Mouse (Mus musculus): ENCODE measurements around the gene Ipcef1.

The Ipcef1 gene

GRCm38 (mm10) chr10:7052315-7053017 lies at the start of gene Ipcef1:
Gene Ipcef1, minus strand, starts transcription at chr10:7052478.
- no peak for DNase-seq (ENCODE audit: low spot score in 2 of 2)

GRCm38 (mm10) chr10:7077971-7078370 lies 25.7 kb upstream of the Ipcef1 start:
- DNase-seq (ENCODE audit: low spot score in 2 of 2) = no peak

- DNase-seq (ENCODE audit: low spot score in 2 of 2) = no peak
These were observed 25.1 kb upstream of the Ipcef1 start for GRCm38 (mm10) chr10:7077389-7077808.

GRCm38 (mm10) chr10:7076662-7077211 lies 24.5 kb upstream of the Ipcef1 start:
- no peak for DNase-seq (ENCODE audit: low spot score in 2 of 2)

- peak in 1 of 2 experiments; percentile 39 for DNase-seq (ENCODE audit: low spot score in 2 of 2)
These were observed 23.9 kb upstream of the Ipcef1 start for GRCm38 (mm10) chr10:7076201-7076600.

GRCm38 (mm10) chr10:7075661-7076060 lies 23.4 kb upstream of the Ipcef1 start:
- DNase-seq (ENCODE audit: low spot score in 2 of 2) = no peak

GRCm38 (mm10) chr10:7074231-7074630 lies 22.0 kb upstream of the Ipcef1 start:
- DNase-seq (ENCODE audit: low spot score in 2 of 2) = no peak

GRCm38 (mm10) chr10:7070924-7071323 lies 18.6 kb upstream of the Ipcef1 start:
- DNase-seq (ENCODE audit: low spot score in 2 of 2) = no peak

- DNase-seq (ENCODE audit: low spot score in 2 of 2) = no peak
These were observed 18.0 kb upstream of the Ipcef1 start for GRCm38 (mm10) chr10:7070100-7070835.

- no peak for DNase-seq (ENCODE audit: low spot score in 2 of 2)
These were observed 16.8 kb upstream of the Ipcef1 start for GRCm38 (mm10) chr10:7069090-7069489.

- DNase-seq (ENCODE audit: low spot score in 2 of 2) = no peak
These were observed 16.3 kb upstream of the Ipcef1 start for GRCm38 (mm10) chr10:7068608-7069007.

GRCm38 (mm10) chr10:7063752-7064457 lies 11.6 kb upstream of the Ipcef1 start:
- DNase-seq (ENCODE audit: low spot score in 2 of 2) = no peak

GRCm38 (mm10) chr10:7062993-7063392 lies 10.7 kb upstream of the Ipcef1 start:
- no peak for DNase-seq (ENCODE audit: low spot score in 2 of 2)

- no peak for DNase-seq (ENCODE audit: low spot score in 2 of 2)
These were observed 8.0 kb upstream of the Ipcef1 start for GRCm38 (mm10) chr10:7060326-7060725.

- no peak for DNase-seq (ENCODE audit: low spot score in 2 of 2)
These were observed 5.3 kb upstream of the Ipcef1 start for GRCm38 (mm10) chr10:7057546-7057945.

- DNase-seq (ENCODE audit: low spot score in 2 of 2) = no peak
These were observed 2.4 kb upstream of the Ipcef1 start for GRCm38 (mm10) chr10:7054560-7055205.

GRCm38 (mm10) chr10:7049901-7050300 lies 2.4 kb downstream of the Ipcef1 start:
- no peak for DNase-seq (ENCODE audit: low spot score in 2 of 2)

- no peak for DNase-seq (ENCODE audit: low spot score in 2 of 2)
These were observed 4.4 kb downstream of the Ipcef1 start for GRCm38 (mm10) chr10:7047919-7048291.

GRCm38 (mm10) chr10:7047288-7047918 lies 4.9 kb downstream of the Ipcef1 start:
- DNase-seq (ENCODE audit: low spot score in 2 of 2) = no peak

GRCm38 (mm10) chr10:7043896-7044295 lies 8.4 kb downstream of the Ipcef1 start:
- DNase-seq (ENCODE audit: low spot score in 2 of 2) = no peak

- DNase-seq (ENCODE audit: low spot score in 2 of 2) = no peak
These were observed 11.2 kb downstream of the Ipcef1 start for GRCm38 (mm10) chr10:7041032-7041431.
